Mouse (Mus musculus) layer of hippocampus, adult 2 months (tissue): ENCODE results near the gene Fam104a. TPM values are rescaled to one million over a fixed set of nuclear protein-coding genes. Genes with fewer than 3 reads are reported as not detected.
"Not testable (repeated sequence)": the region's sequence is repeated elsewhere in the genome, so short reads cannot be mapped to it uniquely, and the experiment has no call there.

Experiments
- DNase-seq, 2 experiments: peaks; one replicate each; pipeline ENCODE4 v3.0.0; 2022; ENCODE audit warnings: low spot score in 2 of 2
- H3K27ac ChIP-seq: fragments of 200-600 bp; 2 replicates; pipeline ENCODE4 v1.8.1; 2022
- H3K4me3 ChIP-seq: fragments of 200-600 bp; 2 replicates; pipeline ENCODE4 v1.8.1; 2022; ENCODE audit warnings: mild to moderate bottlenecking
- CTCF ChIP-seq: fragments of 200-600 bp; conservative IDR thresholded peaks from 2 replicates; pipeline ENCODE4 v1.8.1; 2022; ENCODE audit warnings: antibody characterized with exemption, mild to moderate bottlenecking, moderate library complexity
- total RNA-seq, 2 experiments: library from RNA; stranded (reverse); gene quantifications; 2 replicates each; pipeline ENCODE4 v1.2.3; 2021

Fam104a gene
- total RNA-seq, 2 experiments from 2014 or later, result 26.4 to 29.1 TPM

- Histone ChIP-seq H3K27ac (peak overlapping the region; percentile 39; the same call in 1 of the 2 replicates), H3K4me3 (no peak overlapping the region)
- TF ChIP-seq CTCF, result no peak
- DNase-seq, result no peak
Measured at GRCm38 (mm10) chr11:113667704-113668103, 16.3 kb downstream of the Fam104a start.

GRCm38 (mm10) chr11:113667122-113667521 is 16.8 kb downstream of the Fam104a start:
- peak overlapping the region; percentile 39; the same call in 1 of the 2 replicates for H3K27ac ChIP-seq
- no peak for DNase-seq
- no peak for TF ChIP-seq CTCF
- H3K4me3 ChIP-seq, result no peak overlapping the region

- DNase-seq, result no peak
- TF ChIP-seq CTCF, result no peak
- Histone ChIP-seq H3K4me3 (no peak overlapping the region), H3K27ac (peak overlapping the region; percentile 57; the same call in 1 of the 2 replicates)
Measured at GRCm38 (mm10) chr11:113666648-113667047, 17.3 kb downstream of the Fam104a start.

GRCm38 (mm10) chr11:113666205-113666604 is 17.8 kb downstream of the Fam104a start:
- no peak for TF ChIP-seq CTCF
- DNase-seq, result no peak
- Histone ChIP-seq H3K27ac (peak overlapping the region; percentile 57; the same call in 1 of the 2 replicates), H3K4me3 (no peak overlapping the region)

GRCm38 (mm10) chr11:113664279-113664678 is 19.7 kb downstream of the Fam104a start:
- no peak for TF ChIP-seq CTCF

GRCm38 (mm10) chr11:113661835-113662351 is 22.1 kb downstream of the Fam104a start:
- Histone ChIP-seq H3K27ac (no peak overlapping the region), H3K4me3 (no peak overlapping the region)
- no peak for DNase-seq
- no peak for TF ChIP-seq CTCF

More at GRCm38 (mm10) chr11:113664279-113664678, 19.7 kb downstream of the Fam104a start:
- DNase-seq, result no peak
- Histone ChIP-seq H3K27ac (no peak overlapping the region), H3K4me3 (no peak overlapping the region)

- H3K4me3 ChIP-seq, result no peak overlapping the region
- DNase-seq, result no peak
- H3K27ac ChIP-seq, result no peak overlapping the region
- no peak for TF ChIP-seq CTCF
Measured at GRCm38 (mm10) chr11:113660940-113661339, 23.0 kb downstream of the Fam104a start.

- not testable (repeated sequence) for H3K27ac ChIP-seq, DNase-seq, H3K4me3 ChIP-seq
- peak; percentile 58 for TF ChIP-seq CTCF
Measured at GRCm38 (mm10) chr11:113660213-113660612, 23.7 kb downstream of the Fam104a start.

- no peak for DNase-seq
- H3K27ac ChIP-seq, result no peak overlapping the region
- no peak overlapping the region for H3K4me3 ChIP-seq
- TF ChIP-seq CTCF, result no peak
Measured at GRCm38 (mm10) chr11:113658763-113659162, 25.2 kb downstream of the Fam104a start.

- TF ChIP-seq CTCF, result no peak
- no peak for DNase-seq
- Histone ChIP-seq H3K27ac (no peak overlapping the region), H3K4me3 (no peak overlapping the region)
Measured at GRCm38 (mm10) chr11:113658319-113658718, 25.6 kb downstream of the Fam104a start.

GRCm38 (mm10) chr11:113657221-113657620 is 26.7 kb downstream of the Fam104a start:
- Histone ChIP-seq H3K4me3 (no peak overlapping the region), H3K27ac (peak overlapping the region; percentile 47; the same call in 1 of the 2 replicates)
- no peak for TF ChIP-seq CTCF
- DNase-seq, result no peak

- no peak for TF ChIP-seq CTCF
- DNase-seq, result no peak
- Histone ChIP-seq H3K4me3 (no peak overlapping the region), H3K27ac (peak overlapping the region; percentile 47; the same call in 1 of the 2 replicates)
Measured at GRCm38 (mm10) chr11:113656511-113656932, 27.4 kb downstream of the Fam104a start.

GRCm38 (mm10) chr11:113654561-113655270 is 29.2 kb downstream of the Fam104a start:
- peak; percentile 48 to 54 for DNase-seq
- peak overlapping the region; percentile 51; the same call in 1 of the 2 replicates for H3K27ac ChIP-seq

More at GRCm38 (mm10) chr11:113654561-113655270, 29.2 kb downstream of the Fam104a start:
- no peak overlapping the region for H3K4me3 ChIP-seq
- TF ChIP-seq CTCF, result no peak
